Mouse (Mus musculus): ENCODE data around the gene Foxf1. TPM values are rescaled to one million over a fixed set of nuclear protein-coding genes. Genes with fewer than 3 reads are reported as not detected.
A peak's percentile ranks its signal among the peaks of the same experiment; 100 is the strongest.

Gene Foxf1
- polyA plus RNA-seq, 1 experiment, result 0.04 TPM

DNA sequence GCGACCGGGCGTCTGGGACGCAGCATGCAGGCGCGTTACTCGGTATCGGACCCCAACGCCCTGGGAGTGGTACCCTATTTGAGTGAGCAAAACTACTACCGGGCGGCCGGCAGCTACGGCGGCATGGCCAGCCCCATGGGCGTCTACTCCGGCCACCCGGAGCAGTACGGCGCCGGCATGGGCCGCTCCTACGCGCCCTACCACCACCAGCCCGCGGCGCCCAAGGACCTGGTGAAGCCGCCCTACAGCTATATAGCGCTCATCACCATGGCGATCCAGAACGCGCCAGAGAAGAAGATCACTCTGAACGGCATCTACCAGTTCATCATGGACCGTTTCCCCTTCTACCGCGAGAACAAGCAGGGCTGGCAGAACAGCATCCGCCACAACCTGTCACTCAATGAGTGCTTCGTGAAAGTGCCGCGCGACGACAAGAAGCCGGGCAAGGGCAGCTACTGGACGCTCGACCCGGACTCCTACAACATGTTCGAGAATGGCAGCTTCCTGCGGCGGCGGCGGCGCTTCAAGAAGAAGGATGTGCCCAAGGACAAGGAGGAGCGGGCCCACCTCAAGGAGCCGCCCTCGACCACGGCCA is 32.5 kb downstream of the Foxf1 start:
- peaks cover 8% of the 10 kb centered on the region for H3K36me3 ChIP-seq (ENCODE audit: control insufficient read depth, insufficient read depth)
- peak overlapping the region; percentile 80 for H3ac ChIP-seq (ENCODE audit: control insufficient read depth, insufficient read length, low read depth)
- H3K27me3 ChIP-seq (ENCODE audit: control insufficient read depth, insufficient read depth, insufficient read length), result no peaks in the 10 kb centered on the region
- no peak for TF ChIP-seq FOSL1 (IDR thresholded peaks at IDR 0.05; ENCODE audit: insufficient read depth, low read length, poor library complexity, severe bottlenecking)
- TF ChIP-seq CTCF (IDR thresholded peaks at IDR 0.05; ENCODE audit: control insufficient read depth, insufficient read depth, insufficient read length), result peak; percentile 33
- peaks cover 56% of the 10 kb centered on the region for H3K79me2 ChIP-seq (ENCODE audit: control insufficient read depth, insufficient read depth)
- peaks cover 43% of the 10 kb centered on the region for H3K79me3 ChIP-seq (ENCODE audit: low read depth)
- peak overlapping the region; percentile 68 for H3K4me3 ChIP-seq (ENCODE audit: insufficient read depth, poor library complexity, severe bottlenecking)

DNA sequence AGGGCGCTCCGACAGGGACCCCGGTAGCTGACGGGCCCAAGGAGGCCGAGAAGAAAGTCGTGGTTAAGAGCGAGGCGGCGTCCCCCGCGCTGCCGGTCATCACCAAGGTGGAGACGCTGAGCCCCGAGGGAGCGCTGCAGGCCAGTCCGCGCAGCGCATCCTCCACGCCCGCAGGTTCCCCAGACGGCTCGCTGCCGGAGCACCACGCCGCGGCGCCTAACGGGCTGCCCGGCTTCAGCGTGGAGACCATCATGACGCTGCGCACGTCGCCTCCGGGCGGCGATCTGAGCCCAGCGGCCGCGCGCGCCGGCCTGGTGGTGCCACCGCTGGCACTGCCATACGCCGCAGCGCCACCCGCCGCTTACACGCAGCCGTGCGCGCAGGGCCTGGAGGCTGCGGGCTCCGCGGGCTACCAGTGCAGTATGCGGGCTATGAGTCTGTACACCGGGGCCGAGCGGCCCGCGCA is 33.0 kb downstream of the Foxf1 start:
- Histone ChIP-seq H3K79me3 (ENCODE audit: low read depth) (peaks cover 47% of the 10 kb centered on the region), H3K27me3 (ENCODE audit: control insufficient read depth, insufficient read depth, insufficient read length) (no peaks in the 10 kb centered on the region), H3K4me3 (ENCODE audit: insufficient read depth, poor library complexity, severe bottlenecking) (peak overlapping the region; percentile 68), H3K36me3 (ENCODE audit: control insufficient read depth, insufficient read depth) (peaks cover 12% of the 10 kb centered on the region), H3ac (ENCODE audit: control insufficient read depth, insufficient read length, low read depth) (peak overlapping the region; percentile 80), H3K79me2 (ENCODE audit: control insufficient read depth, insufficient read depth) (peaks cover 62% of the 10 kb centered on the region)
- TF ChIP-seq MYOD1 (IDR thresholded peaks at IDR 0.05; ENCODE audit: control insufficient read depth, insufficient read length, low read depth), result no peak
- TF ChIP-seq USF1 (IDR thresholded peaks at IDR 0.05; ENCODE audit: low read depth), result no peak
- no peak for TF ChIP-seq FOSL1 (IDR thresholded peaks at IDR 0.05; ENCODE audit: insufficient read depth, low read length, poor library complexity, severe bottlenecking)
- TF ChIP-seq MYOG (IDR thresholded peaks at IDR 0.05; ENCODE audit: control insufficient read depth, extremely low read depth, insufficient read length), result no peak
- TF ChIP-seq CTCF (IDR thresholded peaks at IDR 0.05; ENCODE audit: control insufficient read depth, insufficient read depth, insufficient read length), result peak; percentile 92
- TF ChIP-seq MAX (IDR thresholded peaks at IDR 0.05), result peak; percentile 51
- no peak for TF ChIP-seq CEBPB (IDR thresholded peaks at IDR 0.05; ENCODE audit: low read depth)

DNA sequence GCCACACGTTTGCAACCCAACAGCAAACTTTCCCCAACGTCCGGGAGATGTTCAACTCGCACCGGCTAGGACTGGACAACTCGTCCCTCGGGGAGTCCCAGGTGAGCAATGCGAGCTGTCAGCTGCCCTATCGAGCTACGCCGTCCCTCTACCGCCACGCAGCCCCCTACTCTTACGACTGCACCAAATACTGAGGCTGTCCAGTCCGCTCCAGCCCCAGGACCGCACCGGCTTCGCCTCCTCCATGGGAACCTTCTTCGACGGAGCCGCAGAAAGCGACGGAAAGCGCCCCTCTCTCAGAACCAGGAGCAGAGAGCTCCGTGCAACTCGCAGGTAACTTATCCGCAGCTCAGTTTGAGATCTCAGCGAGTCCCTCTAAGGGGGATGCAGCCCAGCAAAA is 33.7 kb downstream of the Foxf1 start:
- Histone ChIP-seq H3K79me3 (ENCODE audit: low read depth) (peaks cover 47% of the 10 kb centered on the region), H3ac (ENCODE audit: control insufficient read depth, insufficient read length, low read depth) (peak overlapping the region; percentile 80), H3K79me2 (ENCODE audit: control insufficient read depth, insufficient read depth) (peaks cover 68% of the 10 kb centered on the region), H3K27me3 (ENCODE audit: control insufficient read depth, insufficient read depth, insufficient read length) (no peaks in the 10 kb centered on the region), H3K4me3 (ENCODE audit: insufficient read depth, poor library complexity, severe bottlenecking) (peak overlapping the region; percentile 68), H3K36me3 (ENCODE audit: control insufficient read depth, insufficient read depth) (peaks cover 18% of the 10 kb centered on the region)
- TF ChIP-seq CTCF (IDR thresholded peaks at IDR 0.05; ENCODE audit: control insufficient read depth, insufficient read depth, insufficient read length), result no peak
- no peak for TF ChIP-seq CEBPB (IDR thresholded peaks at IDR 0.05; ENCODE audit: low read depth)
- no peak for TF ChIP-seq MYOG (IDR thresholded peaks at IDR 0.05; ENCODE audit: control insufficient read depth, extremely low read depth, insufficient read length)
- no peak for TF ChIP-seq USF1 (IDR thresholded peaks at IDR 0.05; ENCODE audit: low read depth)
- TF ChIP-seq MAX (IDR thresholded peaks at IDR 0.05), result no peak
- no peak for TF ChIP-seq MYOD1 (IDR thresholded peaks at IDR 0.05; ENCODE audit: control insufficient read depth, insufficient read length, low read depth)
- TF ChIP-seq FOSL1 (IDR thresholded peaks at IDR 0.05; ENCODE audit: insufficient read depth, low read length, poor library complexity, severe bottlenecking), result no peak

DNA sequence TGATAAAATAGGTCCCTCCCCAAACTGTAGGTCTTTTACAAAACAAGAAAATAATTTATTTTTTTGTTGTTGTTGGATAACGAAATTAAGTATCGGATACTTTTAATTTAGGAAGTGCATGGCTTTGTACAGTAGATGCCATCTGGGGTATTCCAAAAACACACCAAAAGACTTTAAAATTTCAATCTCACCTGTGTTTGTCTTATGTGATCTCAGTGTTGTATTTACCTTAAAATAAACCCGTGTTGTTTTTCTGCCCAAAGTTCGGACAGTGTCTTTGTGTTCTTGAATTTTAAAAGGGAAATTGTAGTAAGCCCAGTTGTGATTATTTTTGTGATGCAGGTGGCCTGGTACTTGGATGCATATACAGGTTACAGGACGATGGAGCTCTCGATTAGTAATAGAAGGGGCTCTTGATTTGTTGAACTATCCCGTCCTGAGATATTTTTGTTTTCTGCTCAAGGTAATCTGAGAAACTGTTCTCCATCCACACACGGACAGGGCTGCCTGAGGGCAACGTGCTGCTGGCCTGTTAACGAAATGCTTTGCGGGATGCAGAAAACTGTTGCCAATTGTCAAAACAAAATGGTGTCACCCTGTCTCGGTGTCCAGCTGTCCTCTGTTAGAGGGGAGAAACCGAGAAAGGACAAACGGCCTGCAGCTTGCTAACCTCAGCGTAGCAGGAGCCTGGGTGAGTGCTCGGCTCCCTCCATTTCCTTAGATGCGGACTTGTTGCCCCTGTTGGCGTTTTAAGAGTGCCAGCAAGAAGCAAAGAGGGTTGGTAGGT is 34.6 kb downstream of the Foxf1 start:
- Histone ChIP-seq H3K36me3 (ENCODE audit: control insufficient read depth, insufficient read depth) (peaks cover 21% of the 10 kb centered on the region), H3K79me2 (ENCODE audit: control insufficient read depth, insufficient read depth) (peaks cover 78% of the 10 kb centered on the region), H3K27me3 (ENCODE audit: control insufficient read depth, insufficient read depth, insufficient read length) (no peaks in the 10 kb centered on the region), H3K4me3 (ENCODE audit: insufficient read depth, poor library complexity, severe bottlenecking) (peak overlapping the region; percentile 68), H3ac (ENCODE audit: control insufficient read depth, insufficient read length, low read depth) (peak overlapping the region; percentile 61), H3K79me3 (ENCODE audit: low read depth) (peaks cover 47% of the 10 kb centered on the region)
- no peak for TF ChIP-seq CEBPB (IDR thresholded peaks at IDR 0.05; ENCODE audit: low read depth)
- TF ChIP-seq MYOG (IDR thresholded peaks at IDR 0.05; ENCODE audit: control insufficient read depth, extremely low read depth, insufficient read length), result no peak
- TF ChIP-seq CTCF (IDR thresholded peaks at IDR 0.05; ENCODE audit: control insufficient read depth, insufficient read depth, insufficient read length), result no peak
- no peak for TF ChIP-seq MAX (IDR thresholded peaks at IDR 0.05)
- TF ChIP-seq FOSL1 (IDR thresholded peaks at IDR 0.05; ENCODE audit: insufficient read depth, low read length, poor library complexity, severe bottlenecking), result no peak
- TF ChIP-seq MYOD1 (IDR thresholded peaks at IDR 0.05; ENCODE audit: control insufficient read depth, insufficient read length, low read depth), result no peak
- no peak for TF ChIP-seq USF1 (IDR thresholded peaks at IDR 0.05; ENCODE audit: low read depth)

DNA sequence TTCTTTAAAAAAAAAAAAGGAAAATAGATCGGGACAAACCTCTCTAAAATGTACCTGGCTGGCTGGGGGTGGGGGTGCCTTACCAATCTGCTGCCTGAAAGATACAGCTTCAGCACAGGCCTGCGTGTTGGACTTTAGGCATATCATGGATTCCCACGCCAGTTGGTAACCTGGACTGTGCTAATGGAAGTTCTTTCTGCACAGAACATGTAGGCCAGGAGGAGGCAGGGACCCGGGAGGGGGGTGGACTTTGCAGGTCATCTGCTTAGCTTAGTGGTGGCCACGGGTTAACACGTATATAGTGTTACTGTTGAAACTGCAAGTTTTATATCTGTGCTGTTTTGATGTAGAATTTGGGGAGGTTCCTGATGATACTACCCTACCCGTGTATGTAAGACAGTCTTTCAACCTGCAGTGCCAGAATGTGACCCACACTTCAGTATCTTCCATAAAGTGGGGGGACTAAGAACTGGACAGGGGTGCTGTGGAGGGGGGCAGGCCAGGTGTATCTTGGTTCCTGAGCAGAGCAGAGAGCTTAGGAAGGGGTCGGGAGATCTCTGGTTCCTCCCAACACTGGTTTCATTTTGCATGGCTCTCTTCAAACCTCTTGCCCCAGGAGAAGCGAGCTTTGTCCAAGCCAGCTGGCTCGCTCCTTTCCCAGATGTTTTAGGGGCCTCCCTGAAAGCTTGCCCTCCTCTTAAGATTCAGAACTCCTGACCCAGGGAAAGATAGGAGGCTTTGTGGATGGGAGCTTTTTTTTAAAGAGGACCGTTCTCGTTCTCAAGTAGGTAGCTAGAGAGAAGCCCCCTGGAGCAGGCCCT is 35.7 kb downstream of the Foxf1 start:
- H3K79me2 ChIP-seq (ENCODE audit: control insufficient read depth, insufficient read depth), result peaks cover 80% of the 10 kb centered on the region
- H3K27me3 ChIP-seq (ENCODE audit: control insufficient read depth, insufficient read depth, insufficient read length), result no peaks in the 10 kb centered on the region

More for the DNA sequence above, 35.7 kb downstream of the Foxf1 start:
- H3ac ChIP-seq (ENCODE audit: control insufficient read depth, insufficient read length, low read depth), result peak overlapping the region; percentile 64
- peaks cover 21% of the 10 kb centered on the region for H3K36me3 ChIP-seq (ENCODE audit: control insufficient read depth, insufficient read depth)
- peak overlapping the region; percentile 68 for H3K4me3 ChIP-seq (ENCODE audit: insufficient read depth, poor library complexity, severe bottlenecking)
- TF ChIP-seq CEBPB (IDR thresholded peaks at IDR 0.05; ENCODE audit: low read depth), result no peak
- no peak for TF ChIP-seq MYOG (IDR thresholded peaks at IDR 0.05; ENCODE audit: control insufficient read depth, extremely low read depth, insufficient read length)
- TF ChIP-seq MAX (IDR thresholded peaks at IDR 0.05), result no peak
- TF ChIP-seq CTCF (IDR thresholded peaks at IDR 0.05; ENCODE audit: control insufficient read depth, insufficient read depth, insufficient read length), result no peak
- no peak for TF ChIP-seq MYOD1 (IDR thresholded peaks at IDR 0.05; ENCODE audit: control insufficient read depth, insufficient read length, low read depth)
- no peak for TF ChIP-seq FOSL1 (IDR thresholded peaks at IDR 0.05; ENCODE audit: insufficient read depth, low read length, poor library complexity, severe bottlenecking)
- TF ChIP-seq USF1 (IDR thresholded peaks at IDR 0.05; ENCODE audit: low read depth), result no peak
- H3K79me3 ChIP-seq (ENCODE audit: low read depth), result peaks cover 47% of the 10 kb centered on the region
